Mouse (Mus musculus): ENCODE results near the gene Padi6.

DNA sequence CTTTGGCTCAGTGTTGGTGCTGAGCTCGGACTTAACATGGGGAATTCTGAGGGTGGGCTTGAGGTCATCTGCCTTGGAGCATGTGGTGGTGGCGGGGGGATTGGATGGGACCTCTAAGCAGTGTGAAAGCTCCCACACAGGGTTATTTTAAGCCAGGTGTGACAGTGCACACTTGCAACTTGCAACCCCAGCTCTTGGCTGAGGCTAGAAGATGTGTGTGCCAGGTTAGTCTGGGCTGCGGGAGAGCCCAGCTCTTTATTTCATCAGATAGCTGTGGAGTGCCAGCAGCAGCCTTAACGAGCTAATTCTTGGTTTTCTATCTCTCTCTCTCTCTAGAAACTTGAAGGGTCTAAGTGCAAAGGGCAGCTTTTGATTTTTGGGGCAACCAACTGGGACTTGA, 34.8 kb downstream of the Padi6 start:
- no peak for TF ChIP-seq POLR2A (IDR thresholded peaks at IDR 0.05; ENCODE audit: borderline replicate concordance, extremely low read depth, insufficient read depth, insufficient read length, poor library complexity, severe bottlenecking)
- no peak for TF ChIP-seq CTCF (IDR thresholded peaks at IDR 0.05; ENCODE audit: borderline replicate concordance, extremely low read depth, insufficient read depth, insufficient read length)
